Mouse (Mus musculus) C2C12 (cell line): ENCODE measurements around the gene Pax7. TPM values are rescaled to one million over a fixed set of nuclear protein-coding genes. Genes with fewer than 3 reads are reported as not detected.

Source experiments
- H3K27me3 ChIP-seq: one replicate; pipeline ENCODE4 v1.6.1; 2011; ENCODE audit not compliant: control insufficient read depth, insufficient read depth, insufficient read length
- H3K36me3 ChIP-seq: one replicate; pipeline ENCODE4 v1.6.1; 2011; ENCODE audit not compliant: control insufficient read depth, insufficient read depth
- H3K4me3 ChIP-seq: one replicate; pipeline ENCODE4 v1.5.1; 2011; ENCODE audit warnings: mild to moderate bottlenecking, control low read depth; ENCODE audit not compliant: poor library complexity, insufficient read depth, severe bottlenecking
- H3K79me2 ChIP-seq: one replicate; pipeline ENCODE4 v1.6.1; 2011; ENCODE audit not compliant: control insufficient read depth, insufficient read depth
- H3K79me3 ChIP-seq: one replicate; pipeline ENCODE4 v1.6.1; 2011; ENCODE audit warnings: low read depth, control low read depth
- H3ac ChIP-seq: one replicate; pipeline ENCODE3; 2011; ENCODE audit warnings: low read depth; ENCODE audit not compliant: control insufficient read depth, insufficient read length
- CEBPB ChIP-seq: IDR thresholded peaks from one replicate; pipeline ENCODE4 v1.6.1; 2011; ENCODE audit warnings: low read depth, mild to moderate bottlenecking, control low read depth, moderate library complexity
- CTCF ChIP-seq: IDR thresholded peaks from one replicate; pipeline ENCODE4 v1.5.1; 2011; ENCODE audit not compliant: control insufficient read depth, insufficient read depth, insufficient read length
- FOSL1 ChIP-seq: IDR thresholded peaks from one replicate; pipeline ENCODE4 v1.8.0; 2011; ENCODE audit warnings: mild to moderate bottlenecking, low read length; ENCODE audit not compliant: poor library complexity, insufficient read depth, severe bottlenecking
- MAX ChIP-seq: IDR thresholded peaks from one replicate; pipeline ENCODE4 v1.6.1; 2011; ENCODE audit warnings: mild to moderate bottlenecking, control low read depth
- MYOD1 ChIP-seq: IDR thresholded peaks from one replicate; pipeline ENCODE4 v1.6.1; 2011; ENCODE audit warnings: low read depth; ENCODE audit not compliant: control insufficient read depth, insufficient read length
- MYOG ChIP-seq: IDR thresholded peaks from one replicate; pipeline ENCODE4 v1.6.1; 2011; ENCODE audit not compliant: control insufficient read depth, insufficient read length; ENCODE audit errors: extremely low read depth
- USF1 ChIP-seq: IDR thresholded peaks from one replicate; pipeline ENCODE4 v1.6.1; 2011; ENCODE audit warnings: low read depth, mild to moderate bottlenecking, control low read depth, moderate library complexity
- polyA plus RNA-seq: library from polyadenylated mRNA; unstranded; fragments of >200 nt; fragmentation: generic; extraction: Trizol; gene quantifications from one replicate; pipeline ENCODE4 v1.2.1, GENCODE M21; 2012; ENCODE audit warnings: missing spikeins

Gene Pax7
- polyA plus RNA-seq, 1 experiment, result 1.1 TPM

DNA sequence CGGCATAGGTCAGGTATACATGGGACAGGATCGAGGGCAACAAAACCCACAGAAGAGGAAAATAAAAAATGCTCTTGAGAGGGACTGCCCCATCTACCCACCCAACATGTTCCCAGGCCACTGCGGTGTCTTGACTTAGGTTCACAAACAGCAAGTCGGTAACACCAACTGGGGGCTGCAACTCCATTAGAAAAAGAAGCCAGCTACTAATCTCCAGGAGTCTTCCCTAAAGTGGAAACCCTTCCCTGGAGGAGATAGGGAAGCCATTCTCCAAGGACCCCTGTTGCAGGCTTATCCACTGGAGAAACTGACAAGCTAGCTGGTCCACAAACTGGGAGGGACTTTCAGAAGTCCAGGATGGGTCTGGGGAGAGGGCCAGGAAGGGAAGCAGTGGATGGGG, 21.4 kb downstream of the Pax7 start:
- no peaks in the 10 kb centered on the region for H3K79me3 ChIP-seq
- H3K4me3 ChIP-seq, result no peak overlapping the region
- H3K79me2 ChIP-seq, result no peaks in the 10 kb centered on the region
- TF ChIP-seq MYOG (no peak), MYOD1 (no peak), CTCF (no peak), FOSL1 (no peak), USF1 (no peak), CEBPB (no peak), MAX (no peak)
- peaks cover 15% of the 10 kb centered on the region for H3K27me3 ChIP-seq
- no peak overlapping the region for H3ac ChIP-seq
- H3K36me3 ChIP-seq, result no peaks in the 10 kb centered on the region

DNA sequence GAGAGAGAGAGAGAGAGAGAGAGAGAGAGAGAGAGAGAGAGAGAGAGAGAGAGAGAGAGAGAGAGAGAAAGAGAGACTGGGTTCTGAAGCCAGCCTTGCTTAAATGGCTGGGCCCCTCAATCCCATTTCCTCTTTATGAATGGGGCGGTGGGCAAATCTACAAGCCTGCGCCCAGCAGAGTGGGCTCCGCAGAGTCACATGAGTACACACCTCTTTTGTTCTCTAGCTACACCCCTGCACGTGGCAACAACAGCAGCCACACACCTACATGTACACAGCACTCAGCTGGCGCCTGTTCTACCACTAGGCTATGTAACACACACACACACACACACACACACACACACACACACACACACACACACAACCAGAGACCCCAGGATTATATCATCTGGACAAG, 21.9 kb downstream of the Pax7 start:
- peaks cover 15% of the 10 kb centered on the region for H3K27me3 ChIP-seq

DNA sequence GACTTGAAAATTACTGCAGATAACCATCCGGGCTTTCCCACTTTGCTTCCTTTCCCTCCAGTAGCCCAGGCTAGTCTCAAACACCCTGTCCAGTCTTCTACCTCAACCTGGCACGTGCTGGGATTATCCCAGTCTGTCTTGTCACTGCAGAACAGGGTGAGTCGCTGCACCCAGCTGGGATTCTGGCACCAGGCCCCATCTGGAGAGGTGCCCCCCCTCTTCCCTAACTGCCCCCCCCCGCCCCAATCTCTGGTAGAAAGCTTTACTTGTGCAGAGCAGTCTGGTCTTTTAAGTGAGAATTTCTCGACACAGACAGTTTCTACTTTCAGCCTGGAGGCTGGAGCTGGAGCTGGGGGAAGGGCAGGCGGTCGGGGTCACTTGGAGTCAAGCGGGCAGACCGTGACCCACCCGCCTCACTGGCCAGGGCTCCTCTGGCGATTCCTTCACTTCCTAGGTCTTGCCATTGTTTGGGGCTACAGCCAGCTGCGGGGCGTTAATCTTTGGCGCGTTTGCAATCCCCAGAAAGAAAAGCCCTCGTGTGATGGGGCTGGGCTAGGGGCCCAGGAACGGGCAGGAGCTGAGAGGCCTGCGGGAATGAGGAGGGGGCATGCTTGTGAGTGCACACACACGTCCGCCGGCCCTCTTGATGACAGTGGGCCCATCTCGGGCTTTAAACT, 22.4 kb downstream of the Pax7 start:
- Histone ChIP-seq H3K79me3 (no peaks in the 10 kb centered on the region), H3K27me3 (peaks cover 15% of the 10 kb centered on the region), H3ac (no peak overlapping the region), H3K79me2 (no peaks in the 10 kb centered on the region), H3K36me3 (no peaks in the 10 kb centered on the region), H3K4me3 (no peak overlapping the region)
- TF ChIP-seq MYOD1 (no peak), MAX (no peak), CTCF (no peak), CEBPB (no peak), USF1 (no peak), MYOG (no peak)

More for the DNA sequence above, 21.9 kb downstream of the Pax7 start:
- Histone ChIP-seq H3K79me2 (no peaks in the 10 kb centered on the region), H3ac (no peak overlapping the region), H3K36me3 (no peaks in the 10 kb centered on the region), H3K79me3 (no peaks in the 10 kb centered on the region), H3K4me3 (no peak overlapping the region)
- TF ChIP-seq MAX (no peak), FOSL1 (no peak), CTCF (no peak), MYOG (no peak), USF1 (no peak), MYOD1 (no peak), CEBPB (no peak)

DNA sequence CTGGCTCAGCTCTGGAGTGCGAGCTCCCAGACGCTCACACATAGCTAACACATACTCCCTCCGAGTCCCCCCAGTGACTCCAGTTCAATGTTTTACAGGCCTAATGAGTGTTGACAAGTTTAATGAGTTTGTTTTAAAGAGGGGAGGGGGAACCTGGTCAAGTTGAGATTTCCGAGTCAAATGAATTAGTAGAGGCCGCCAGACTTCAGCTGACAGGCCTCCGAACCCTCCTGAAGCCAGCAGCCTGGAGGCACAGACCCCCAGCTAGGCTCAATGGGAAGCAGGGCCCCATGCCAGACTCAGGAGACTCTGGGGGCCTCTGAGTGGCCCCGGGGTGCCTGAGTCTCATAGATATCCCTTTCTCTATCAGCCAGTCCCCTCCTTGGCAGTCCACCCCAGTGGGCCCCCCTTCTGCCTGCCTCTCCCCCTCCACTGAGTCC, 23.9 kb downstream of the Pax7 start:
- no peaks in the 10 kb centered on the region for H3K79me3 ChIP-seq
- no peaks in the 10 kb centered on the region for H3K36me3 ChIP-seq
- H3ac ChIP-seq, result no peak overlapping the region
- no peaks in the 10 kb centered on the region for H3K79me2 ChIP-seq
- TF ChIP-seq FOSL1 (no peak), USF1 (no peak), MYOD1 (no peak), CEBPB (no peak), MAX (no peak), MYOG (no peak), CTCF (no peak)
- peaks cover 7% of the 10 kb centered on the region for H3K27me3 ChIP-seq
- H3K4me3 ChIP-seq, result no peak overlapping the region

DNA sequence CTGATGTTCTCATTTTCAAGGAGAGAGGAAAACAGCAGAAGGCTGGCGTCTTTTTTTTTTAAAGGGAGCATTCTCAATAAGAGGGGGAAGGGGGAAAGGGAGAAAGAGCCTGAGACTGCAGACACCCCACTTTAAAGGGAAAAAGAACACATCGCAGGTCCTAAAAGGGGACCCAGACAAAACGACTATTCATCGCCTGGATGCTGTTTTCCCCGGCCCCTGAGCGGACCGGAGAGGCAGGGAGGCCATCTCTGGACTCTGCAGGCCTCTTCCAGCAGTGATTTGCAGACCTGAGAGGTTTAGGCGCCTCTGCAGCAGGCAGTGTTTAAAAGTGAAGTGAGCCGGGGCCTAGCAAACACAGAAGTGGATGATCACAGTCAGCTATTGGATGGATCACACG, 25.5 kb downstream of the Pax7 start:
- H3K79me3 ChIP-seq, result no peaks in the 10 kb centered on the region
- H3K79me2 ChIP-seq, result no peaks in the 10 kb centered on the region
- no peaks in the 10 kb centered on the region for H3K36me3 ChIP-seq
- H3K27me3 ChIP-seq, result peaks cover under 1% of the 10 kb centered on the region
- H3ac ChIP-seq, result no peak overlapping the region
- H3K4me3 ChIP-seq, result no peak overlapping the region
- TF ChIP-seq CTCF, result no peak
- TF ChIP-seq FOSL1, result no peak
- TF ChIP-seq MYOG, result no peak
- TF ChIP-seq CEBPB, result no peak
- TF ChIP-seq USF1, result no peak
- no peak for TF ChIP-seq MYOD1
- no peak for TF ChIP-seq MAX
